Mouse (Mus musculus) c-Kit-positive CD71-positive TER-119-negative erythroid progenitor cells, embryonic 14.5 days (primary cell): ENCODE results near the gene Acox1.

Source experiments
- DNase-seq: peaks from one replicate; pipeline ENCODE4 v3.0.0-alpha.2; 2013; ENCODE audit warnings: low read depth

Acox1 gene

GRCm38 (mm10) chr11:116129091-116129790 is 69.6 kb downstream of the Acox1 start:
- DNase-seq: no peak

- no peak for DNase-seq
Measured at GRCm38 (mm10) chr11:116127986-116128385, 70.9 kb downstream of the Acox1 start.

- DNase-seq: no peak
Measured at GRCm38 (mm10) chr11:116127156-116127980, 71.5 kb downstream of the Acox1 start, which contains the start of gene Trim47. Gene Trim47, minus strand, starts transcription at chr11:116127210.

- DNase-seq: no peak
Measured at GRCm38 (mm10) chr11:116126261-116126660, 72.6 kb downstream of the Acox1 start.
